In genomic region chr3:84264395-84264794, GRCm38 (mm10) we compare ENCODE assay signal across 24 mouse cellular contexts. TPM values are rescaled to one million over a fixed set of nuclear protein-coding genes. Genes with fewer than 3 reads are reported as not detected.
A peak's percentile ranks its signal among the peaks of the same experiment; 100 is the strongest.
DNase-seq lines count a peak whose midpoint lies in the region; ATAC-seq lines count a peak whose summit lies in the region.
"Had no signal": no experiment of that assay in that cellular context is flagged by ENCODE, and none has a peak within 500 bp of the region (broad histone marks: within the 10 kb centered on the region; RNA-seq: fewer than 3 reads in every experiment).

No protein-coding gene starts in this region.

- peak; percentile 43 for DNase-seq in embryo, embryonic 10.5 days (ENCODE audit: low spot score)
- DNase-seq in embryo, embryonic 9.5 days (ENCODE audit: extremely low spot score), result no peak
- DNase-seq in midbrain, embryonic 11.5 days (ENCODE audit: low spot score, missing footprints), result no peak
- DNase-seq in testis, postnatal 10 days (ENCODE audit: low spot score), result no peak
- no peak for DNase-seq in ovary, adult 18-20 months (ENCODE audit: low spot score)
- DNase-seq: adrenal gland, adult 8-10 months; cerebellum, adult 9-10 months; gastrocnemius, postnatal 14 days; heart, adult 18-20 months; heart, postnatal 4 days; kidney, postnatal 4 days; liver, postnatal 0 days; lung, postnatal 14 days; right cerebral cortex, postnatal 25 days had no signal

- H3K9me3 ChIP-seq in midbrain, embryonic 11.5 days (ENCODE audit: control insufficient read depth, low read length), result no peaks in the 10 kb centered on the region
- H3K9me3 ChIP-seq in midbrain, embryonic 15.5 days, result no peaks in the 10 kb centered on the region
- no peaks in the 10 kb centered on the region for H3K9me3 ChIP-seq in neural tube, embryonic 13.5 days
- H3K9me3 ChIP-seq: forebrain, embryonic 13.5 days; heart, embryonic 15.5 days; intestine, embryonic 15.5 days; kidney, embryonic 15.5 days; limb, embryonic 10.5 days; stomach, embryonic 15.5 days had no signal

- H3K9ac ChIP-seq in midbrain, embryonic 11.5 days (ENCODE audit: low read length), result no peak overlapping the region
- H3K9ac ChIP-seq in midbrain, embryonic 15.5 days, result no peak overlapping the region
- peak overlapping the region; percentile 52; the same call in 1 of the 2 replicates for H3K9ac ChIP-seq in neural tube, embryonic 13.5 days
- H3K9ac ChIP-seq: forebrain, embryonic 13.5 days; heart, embryonic 15.5 days; intestine, embryonic 15.5 days; kidney, embryonic 15.5 days; liver, postnatal 0 days; stomach, embryonic 15.5 days had no signal

- ATAC-seq in midbrain, embryonic 11.5 days (ENCODE audit: low FRiP score), result peak; percentile 53
- no peak for ATAC-seq in midbrain, embryonic 15.5 days (replicated peaks)
- peak; percentile 44 for ATAC-seq in neural tube, embryonic 13.5 days (ENCODE audit: low read depth)
- ATAC-seq: CD4-positive, CD25-positive, alpha-beta regulatory T cell, adult 4 months; forebrain, embryonic 13.5 days; intestine, embryonic 15.5 days; liver, postnatal 0 days; Patski had no signal

- 32% methylated on average over 2 of the region's 2 CpGs for WGBS in midbrain, embryonic 11.5 days
- 23% methylated on average over 2 of the region's 2 CpGs for WGBS in midbrain, embryonic 15.5 days
- WGBS in neural tube, embryonic 13.5 days, result 6% methylated on average over 2 of the region's 2 CpGs

- H3K4me3 ChIP-seq in midbrain, embryonic 11.5 days (ENCODE audit: low read depth, low read length), result no peak overlapping the region
- H3K4me3 ChIP-seq in midbrain, embryonic 15.5 days, result no peak overlapping the region
- H3K4me3 ChIP-seq in neural tube, embryonic 13.5 days, result no peak overlapping the region
- H3K4me3 ChIP-seq: forebrain, embryonic 13.5 days; heart, embryonic 15.5 days; intestine, embryonic 15.5 days; kidney, embryonic 15.5 days; limb, embryonic 10.5 days; stomach, embryonic 15.5 days had no signal

- H3K27me3 ChIP-seq in midbrain, embryonic 11.5 days (ENCODE audit: control insufficient read depth, insufficient read depth, low read length), result no peaks in the 10 kb centered on the region
- H3K27me3 ChIP-seq in midbrain, embryonic 15.5 days (replicated peaks), result no peaks in the 10 kb centered on the region
- no peaks in the 10 kb centered on the region; the same call in 1 of the 2 replicates for H3K27me3 ChIP-seq in neural tube, embryonic 13.5 days
- H3K27me3 ChIP-seq: forebrain, embryonic 13.5 days; intestine, embryonic 15.5 days; Patski; stomach, embryonic 15.5 days had no signal

- peaks cover 57% of the 10 kb centered on the region for H3K4me1 ChIP-seq in midbrain, embryonic 11.5 days (ENCODE audit: control insufficient read depth, insufficient read depth, low read length)
- H3K4me1 ChIP-seq in midbrain, embryonic 15.5 days, result peaks cover 31% of the 10 kb centered on the region
- H3K4me1 ChIP-seq in neural tube, embryonic 13.5 days (replicated peaks), result peaks cover 87% of the 10 kb centered on the region

- H3K27ac ChIP-seq in midbrain, embryonic 11.5 days (ENCODE audit: low read depth, low read length), result peak overlapping the region; percentile 25
- H3K27ac ChIP-seq in midbrain, embryonic 15.5 days, result no peak overlapping the region
- H3K27ac ChIP-seq in neural tube, embryonic 13.5 days (replicated peaks), result peak overlapping the region; percentile 82
- H3K27ac ChIP-seq: forebrain, embryonic 13.5 days; heart, embryonic 15.5 days; intestine, embryonic 15.5 days; kidney, embryonic 15.5 days; limb, embryonic 10.5 days; stomach, embryonic 15.5 days had no signal

- H3K4me2 ChIP-seq in midbrain, embryonic 11.5 days, result no peak overlapping the region
- no peak overlapping the region for H3K4me2 ChIP-seq in midbrain, embryonic 15.5 days
- peak overlapping the region; percentile 7; the same call in 1 of the 2 replicates for H3K4me2 ChIP-seq in neural tube, embryonic 13.5 days
- H3K4me2 ChIP-seq: forebrain, embryonic 13.5 days; heart, embryonic 15.5 days; intestine, embryonic 15.5 days; kidney, embryonic 15.5 days; stomach, embryonic 15.5 days had no signal

- H3K36me3 ChIP-seq in midbrain, embryonic 11.5 days (ENCODE audit: control insufficient read depth, insufficient read depth, low read length), result no peaks in the 10 kb centered on the region
- H3K36me3 ChIP-seq in midbrain, embryonic 15.5 days (replicated peaks), result no peaks in the 10 kb centered on the region
- H3K36me3 ChIP-seq in neural tube, embryonic 13.5 days, result no peaks in the 10 kb centered on the region
- H3K36me3 ChIP-seq: heart, embryonic 15.5 days; intestine, embryonic 15.5 days; kidney, embryonic 15.5 days; limb, embryonic 10.5 days; stomach, embryonic 15.5 days had no signal

RNA-seq across cellular contexts. Expression of gene Trim2, which starts 42.3 kb away (rescaled TPM):
- polyA plus RNA-seq in midbrain, embryonic 11.5 days (2014; fragmentation: Nextera tagmentation; extraction: Ambion mirVana), result 128 and 137 TPM in 2 replicates
- polyA plus RNA-seq in midbrain, embryonic 15.5 days (2015; fragmentation: Nextera tagmentation; extraction: Ambion mirVana), result 158 and 159 TPM in 2 replicates
- polyA plus RNA-seq in neural tube, embryonic 13.5 days (2015; fragmentation: Nextera tagmentation; extraction: Ambion mirVana), result 126 and 142 TPM in 2 replicates
